Mouse (Mus musculus) midbrain, embryonic 16.5 days (tissue): Measurements from ENCODE around the gene Cyp2c68. TPM values are rescaled to one million over a fixed set of nuclear protein-coding genes. Genes with fewer than 3 reads are reported as not detected.
"Not testable (repeated sequence)": the region's sequence is repeated elsewhere in the genome, so short reads cannot be mapped to it uniquely, and the experiment has no call there.

Source experiments
- ATAC-seq: fragments of 200-750 bp; cut with Nextera tagmentation; 2 replicates; pipeline ENCODE4 v1.8.0; 2017; ENCODE audit warnings: moderate TSS enrichment
- H3K27ac ChIP-seq: fragments of 300-500 bp; sonication (generic); 2 replicates; pipeline ENCODE4 v1.5.1; 2014; ENCODE audit warnings: mild to moderate bottlenecking, low read length, mixed read lengths
- H3K27me3 ChIP-seq: fragments of 300-500 bp; sonication (generic); 2 replicates; pipeline ENCODE4 v1.6.1; 2014; ENCODE audit warnings: low read depth, low read length, mixed read lengths; ENCODE audit not compliant: control insufficient read depth, insufficient read depth
- H3K36me3 ChIP-seq: fragments of 300-500 bp; sonication (generic); 2 replicates; pipeline ENCODE4 v1.6.1; 2014; ENCODE audit warnings: mild to moderate bottlenecking, low read length, moderate library complexity, mixed read lengths; ENCODE audit not compliant: control insufficient read depth, insufficient read depth
- H3K4me1 ChIP-seq: fragments of 300-500 bp; sonication (generic); 2 replicates; pipeline ENCODE4 v1.6.1; 2014; ENCODE audit warnings: mild to moderate bottlenecking, low read length, mixed read lengths; ENCODE audit not compliant: control insufficient read depth, insufficient read depth
- H3K4me2 ChIP-seq: fragments of 300-500 bp; sonication (generic); 2 replicates; pipeline ENCODE4 v1.6.1; 2014; ENCODE audit warnings: mild to moderate bottlenecking, low read length, mixed read lengths
- H3K4me3 ChIP-seq: fragments of 300-500 bp; sonication (generic); 2 replicates; pipeline ENCODE4 v1.5.1; 2014; ENCODE audit warnings: low read depth, mild to moderate bottlenecking, low read length, moderate library complexity, mixed read lengths
- H3K9ac ChIP-seq: fragments of 300-500 bp; sonication (generic); 2 replicates; pipeline ENCODE4 v1.6.1; 2014; ENCODE audit warnings: low read depth, low read length, mixed read lengths
- H3K9me3 ChIP-seq: fragments of 300-500 bp; sonication (generic); replicated peaks from 2 replicates; pipeline ENCODE4 v1.6.1; 2014; ENCODE audit warnings: mild to moderate bottlenecking, low read length, mixed read lengths; ENCODE audit not compliant: control insufficient read depth, poor library complexity, severe bottlenecking
- WGBS: fragments of 180-500 bp; shearing (Covaris S2); extraction: QIAGEN DNeasy Blood & Tissue Kit; methylation state at CpG from one replicate; pipeline ENCODE4 v1.1.7; 2014; 5-methylcytosine and 5-hydroxymethylcytosine counted together
- polyA plus RNA-seq: library from polyadenylated mRNA; unstranded; fragments of >200 nt; fragmentation: Nextera tagmentation; extraction: Ambion mirVana; gene quantifications from 2 replicates; pipeline ENCODE4 v1.2.1, GENCODE M21; 2015

The Cyp2c68 gene
- polyA plus RNA-seq, 1 experiment from 2014 or later = not detected

DNA sequence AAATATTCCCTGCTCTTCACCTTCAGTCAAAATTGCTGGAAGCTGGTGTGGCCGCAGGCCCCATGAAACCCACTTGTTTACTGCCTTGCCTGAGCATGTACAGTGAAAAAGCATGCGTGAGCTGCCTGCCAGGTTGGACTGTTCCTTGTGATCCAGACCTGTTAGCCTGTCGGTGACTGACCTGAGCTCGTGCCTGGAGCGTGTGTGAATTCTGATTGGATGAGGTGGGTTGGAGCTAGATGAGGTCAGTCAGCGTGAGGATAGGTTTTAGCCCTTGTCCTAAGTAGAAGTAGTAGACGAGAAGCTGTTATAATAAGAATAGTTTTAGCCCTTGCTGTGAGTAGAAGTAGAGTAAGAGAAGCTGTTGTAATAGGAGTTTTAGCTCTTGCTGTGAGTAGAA, 96.3 kb downstream of the Cyp2c68 start:
- 87% methylated on average over 7 of the region's 7 CpGs for WGBS
- not testable (repeated sequence) for H3K36me3 ChIP-seq, H3K27ac ChIP-seq, H3K9me3 ChIP-seq, H3K4me2 ChIP-seq, ATAC-seq, H3K9ac ChIP-seq, H3K4me3 ChIP-seq, H3K27me3 ChIP-seq, H3K4me1 ChIP-seq

Other genes starting within 250 kb of the Cyp2c68 start
- gene Cyp2c39, start 230.2 kb downstream of the Cyp2c68 start, polyA plus RNA-seq = not detected in 2 replicates
- not detected in 2 replicates for gene Cyp2c67, start 92.0 kb downstream of the Cyp2c68 start, polyA plus RNA-seq
- gene Cyp2c40, start 71.8 kb upstream of the Cyp2c68 start, polyA plus RNA-seq = not detected in 2 replicates
- gene Cyp2c69, start 145.7 kb upstream of the Cyp2c68 start, polyA plus RNA-seq = not detected in 2 replicates